Mouse (Mus musculus): ENCODE measurements around the gene Iqce. TPM values are rescaled to one million over a fixed set of nuclear protein-coding genes. Genes with fewer than 3 reads are reported as not detected.

Iqce gene
- polyA plus RNA-seq, 1 experiment from 2014 or later = 22.9 TPM

- no peaks in the 10 kb centered on the region for H3K36me3 ChIP-seq
- H3K27ac ChIP-seq (replicated peaks) = no peak overlapping the region
- H3K9ac ChIP-seq = no peak overlapping the region
- no peak for ATAC-seq (ENCODE audit: low read depth)
- 90% methylated on average over 11 of the region's 11 CpGs for WGBS
- peaks cover 23% of the 10 kb centered on the region for H3K27me3 ChIP-seq
- no peak overlapping the region for H3K4me2 ChIP-seq
- peaks cover under 1% of the 10 kb centered on the region; the same call in 1 of the 2 replicates for H3K9me3 ChIP-seq
- H3K4me1 ChIP-seq (replicated peaks) = peaks cover 15% of the 10 kb centered on the region
- H3K4me3 ChIP-seq = no peak overlapping the region
Measured at GRCm38 (mm10) chr5:140731040-140731797, 29.0 kb upstream of the Iqce start.

- ATAC-seq (ENCODE audit: low read depth) = no peak
- Histone ChIP-seq H3K36me3 (no peaks in the 10 kb centered on the region), H3K27me3 (no peaks in the 10 kb centered on the region), H3K4me1 (replicated peaks) (peaks cover 30% of the 10 kb centered on the region), H3K9me3 (no peaks in the 10 kb centered on the region), H3K4me3 (no peak overlapping the region), H3K9ac (no peak overlapping the region), H3K4me2 (no peak overlapping the region), H3K27ac (replicated peaks) (no peak overlapping the region)
- WGBS = 83% methylated on average over 17 of the region's 17 CpGs
Measured at GRCm38 (mm10) chr5:140726946-140727740, 25.0 kb upstream of the Iqce start.

GRCm38 (mm10) chr5:140726062-140726839, 24.1 kb upstream of the Iqce start:
- 65% methylated on average over 7 of the region's 7 CpGs for WGBS
- Histone ChIP-seq H3K4me3 (no peak overlapping the region), H3K4me1 (replicated peaks) (peaks cover 30% of the 10 kb centered on the region), H3K9me3 (no peaks in the 10 kb centered on the region), H3K9ac (no peak overlapping the region), H3K36me3 (no peaks in the 10 kb centered on the region), H3K27me3 (no peaks in the 10 kb centered on the region), H3K27ac (replicated peaks) (peak overlapping the region; percentile 72), H3K4me2 (no peak overlapping the region)
- ATAC-seq (ENCODE audit: low read depth) = peak; percentile 80

GRCm38 (mm10) chr5:140723822-140724221, 21.6 kb upstream of the Iqce start, which contains the start of gene Amz1:
Amz1 (plus strand) TSS chr5:140724127.
- Histone ChIP-seq H3K4me3 (no peak within 1 kb of the TSS), H3K4me1 (replicated peaks) (peaks cover 30% of the 10 kb centered on the region), H3K4me2 (peak within 1 kb of the TSS; percentile 20; the same call in 1 of the 2 replicates), H3K27me3 (no peaks in the 10 kb centered on the region), H3K9me3 (peaks cover 3% of the 10 kb centered on the region; the same call in 1 of the 2 replicates), H3K27ac (replicated peaks) (no peak within 1 kb of the TSS), H3K36me3 (peaks cover 14% of the 10 kb centered on the region), H3K9ac (0 out of 2 replicates have a peak within 1 kb of the TSS, but pooled peaks have one; percentile 12)
- WGBS = 49% methylated on average over 13 of the region's 13 CpGs
- ATAC-seq (ENCODE audit: low read depth) = peak; percentile 64

- Histone ChIP-seq H3K4me2 (no peak overlapping the region), H3K9me3 (peaks cover 3% of the 10 kb centered on the region; the same call in 1 of the 2 replicates), H3K36me3 (peaks cover 31% of the 10 kb centered on the region), H3K4me1 (replicated peaks) (peaks cover 30% of the 10 kb centered on the region), H3K27ac (replicated peaks) (no peak overlapping the region), H3K27me3 (no peaks in the 10 kb centered on the region), H3K4me3 (no peak overlapping the region), H3K9ac (no peak overlapping the region)
- no peak for ATAC-seq (ENCODE audit: low read depth)
- 71% methylated on average over 3 of the region's 3 CpGs for WGBS
Measured at GRCm38 (mm10) chr5:140722121-140722520, 19.9 kb upstream of the Iqce start.

- 84% methylated on average over 7 of the region's 7 CpGs for WGBS
- ATAC-seq (ENCODE audit: low read depth) = no peak
- no peak overlapping the region for H3K4me3 ChIP-seq
- H3K27ac ChIP-seq (replicated peaks) = no peak overlapping the region
- no peaks in the 10 kb centered on the region for H3K27me3 ChIP-seq
- peaks cover 44% of the 10 kb centered on the region for H3K36me3 ChIP-seq
- H3K9ac ChIP-seq = no peak overlapping the region
- H3K4me2 ChIP-seq = no peak overlapping the region
- H3K9me3 ChIP-seq = peaks cover 3% of the 10 kb centered on the region; the same call in 1 of the 2 replicates
- peaks cover 22% of the 10 kb centered on the region for H3K4me1 ChIP-seq (replicated peaks)
Measured at GRCm38 (mm10) chr5:140720773-140721172, 18.6 kb upstream of the Iqce start.

GRCm38 (mm10) chr5:140711040-140711439, 8.9 kb upstream of the Iqce start:
- H3K27me3 ChIP-seq = no peaks in the 10 kb centered on the region
- no peak overlapping the region for H3K4me2 ChIP-seq
- no peak overlapping the region for H3K27ac ChIP-seq (replicated peaks)
- H3K9ac ChIP-seq = no peak overlapping the region
- no peak overlapping the region for H3K4me3 ChIP-seq
- no peaks in the 10 kb centered on the region for H3K9me3 ChIP-seq
- peaks cover 8% of the 10 kb centered on the region for H3K4me1 ChIP-seq (replicated peaks)
- WGBS = 81% methylated on average over 5 of the region's 5 CpGs
- H3K36me3 ChIP-seq = peaks cover 83% of the 10 kb centered on the region
- no peak for ATAC-seq (ENCODE audit: low read depth)

- H3K4me3 ChIP-seq = no peak overlapping the region
- ATAC-seq (ENCODE audit: low read depth) = no peak
- WGBS = 93% methylated on average over 6 of the region's 6 CpGs
Measured at GRCm38 (mm10) chr5:140710315-140710714, 8.1 kb upstream of the Iqce start.

GRCm38 (mm10) chr5:140705501-140706171, 3.5 kb upstream of the Iqce start:
- peaks cover 44% of the 10 kb centered on the region for H3K4me1 ChIP-seq (replicated peaks)
- ATAC-seq (ENCODE audit: low read depth) = no peak
- H3K27me3 ChIP-seq = no peaks in the 10 kb centered on the region
- peak overlapping the region; percentile 87 for H3K4me2 ChIP-seq
- peak overlapping the region; percentile 89 for H3K27ac ChIP-seq (replicated peaks)
- H3K4me3 ChIP-seq = peak overlapping the region; percentile 68
- no peaks in the 10 kb centered on the region for H3K9me3 ChIP-seq
- H3K36me3 ChIP-seq = peaks cover 29% of the 10 kb centered on the region
- peak overlapping the region; percentile 87 for H3K9ac ChIP-seq
- WGBS = 68% methylated on average over 7 of the region's 7 CpGs

More at GRCm38 (mm10) chr5:140710315-140710714, 8.1 kb upstream of the Iqce start:
- Histone ChIP-seq H3K27ac (replicated peaks) (no peak overlapping the region), H3K36me3 (peaks cover 75% of the 10 kb centered on the region), H3K4me1 (replicated peaks) (peaks cover 16% of the 10 kb centered on the region), H3K9me3 (no peaks in the 10 kb centered on the region), H3K9ac (no peak overlapping the region), H3K27me3 (no peaks in the 10 kb centered on the region), H3K4me2 (no peak overlapping the region)

GRCm38 (mm10) chr5:140704378-140705251, 2.4 kb upstream of the Iqce start, which contains the start of gene Brat1:
Brat1 (plus strand) TSS chr5:140705011.
- Histone ChIP-seq H3K4me1 (replicated peaks) (peaks cover 54% of the 10 kb centered on the region), H3K27ac (replicated peaks) (peak within 1 kb of the TSS; percentile 89), H3K36me3 (peaks cover 18% of the 10 kb centered on the region), H3K9ac (peak within 1 kb of the TSS; percentile 87), H3K4me2 (peak within 1 kb of the TSS; percentile 87), H3K4me3 (peak within 1 kb of the TSS; percentile 68), H3K27me3 (no peaks in the 10 kb centered on the region), H3K9me3 (no peaks in the 10 kb centered on the region)
- peak; percentile 94 for ATAC-seq (ENCODE audit: low read depth)
- under 1% methylated on average over 67 of the region's 69 CpGs for WGBS

Measured in neural tube, embryonic 13.5 days (tissue).